Mouse (Mus musculus) neural tube, embryonic 10.5 days (tissue): Measurements from ENCODE around the gene Trpd52l3.
"Not testable (repeated sequence)": the region's sequence is repeated elsewhere in the genome, so short reads cannot be mapped to it uniquely, and the experiment has no call there.

Experiments
- DNase-seq: peaks from one replicate; pipeline ENCODE4 v3.0.0-alpha.2; 2017; ENCODE audit warnings: low spot score; ENCODE audit errors: extremely low spot score

Trpd52l3 gene

GRCm38 (mm10) chr19:30003621-30004020, at the start of gene Trpd52l3:
Gene Trpd52l3, plus strand, starts transcription at chr19:30003790.
- DNase-seq, result no peak

GRCm38 (mm10) chr19:29953833-29954232, 49.8 kb upstream of the Trpd52l3 start:
- no peak for DNase-seq

GRCm38 (mm10) chr19:29955454-29955853, 48.1 kb upstream of the Trpd52l3 start:
- DNase-seq, result no peak

- no peak for DNase-seq
These were observed 42.7 kb upstream of the Trpd52l3 start for GRCm38 (mm10) chr19:29960906-29961305.

- DNase-seq, result no peak
These were observed 41.7 kb upstream of the Trpd52l3 start for GRCm38 (mm10) chr19:29961842-29962241.

GRCm38 (mm10) chr19:29963598-29964092, 39.9 kb upstream of the Trpd52l3 start:
- no peak for DNase-seq

GRCm38 (mm10) chr19:29967960-29968359, 35.6 kb upstream of the Trpd52l3 start:
- no peak for DNase-seq

- DNase-seq, result no peak
These were observed 30.2 kb upstream of the Trpd52l3 start for GRCm38 (mm10) chr19:29973396-29973795.

- no peak for DNase-seq
These were observed 24.7 kb upstream of the Trpd52l3 start for GRCm38 (mm10) chr19:29978847-29979246.

- no peak for DNase-seq
These were observed 24.0 kb upstream of the Trpd52l3 start for GRCm38 (mm10) chr19:29979452-29980089.

- DNase-seq, result no peak
These were observed 19.2 kb upstream of the Trpd52l3 start for GRCm38 (mm10) chr19:29984208-29985005.

GRCm38 (mm10) chr19:29986464-29987091, 17.0 kb upstream of the Trpd52l3 start:
- no peak for DNase-seq

- no peak for DNase-seq
These were observed 2.9 kb upstream of the Trpd52l3 start for GRCm38 (mm10) chr19:30000406-30001365.

GRCm38 (mm10) chr19:30001550-30001949, 2.0 kb upstream of the Trpd52l3 start:
- no peak for DNase-seq

- no peak for DNase-seq
These were observed 2.8 kb downstream of the Trpd52l3 start for GRCm38 (mm10) chr19:30006371-30006770.

- DNase-seq, result no peak
These were observed 7.1 kb downstream of the Trpd52l3 start for GRCm38 (mm10) chr19:30010520-30011296.

- DNase-seq, result no peak
These were observed 10.7 kb downstream of the Trpd52l3 start for GRCm38 (mm10) chr19:30014331-30014730.

GRCm38 (mm10) chr19:30016156-30016555, 12.6 kb downstream of the Trpd52l3 start:
- DNase-seq, result no peak

- DNase-seq, result not testable (repeated sequence)
These were observed 19.8 kb downstream of the Trpd52l3 start for GRCm38 (mm10) chr19:30023419-30023818.
